Mouse (Mus musculus): ENCODE measurements around the gene Idnk. TPM values are rescaled to one million over a fixed set of nuclear protein-coding genes. Genes with fewer than 3 reads are reported as not detected.

The Idnk gene
- total and polyA plus RNA-seq, 3 experiments: 14.8 to 63.2 (median 46.7) TPM

DNA sequence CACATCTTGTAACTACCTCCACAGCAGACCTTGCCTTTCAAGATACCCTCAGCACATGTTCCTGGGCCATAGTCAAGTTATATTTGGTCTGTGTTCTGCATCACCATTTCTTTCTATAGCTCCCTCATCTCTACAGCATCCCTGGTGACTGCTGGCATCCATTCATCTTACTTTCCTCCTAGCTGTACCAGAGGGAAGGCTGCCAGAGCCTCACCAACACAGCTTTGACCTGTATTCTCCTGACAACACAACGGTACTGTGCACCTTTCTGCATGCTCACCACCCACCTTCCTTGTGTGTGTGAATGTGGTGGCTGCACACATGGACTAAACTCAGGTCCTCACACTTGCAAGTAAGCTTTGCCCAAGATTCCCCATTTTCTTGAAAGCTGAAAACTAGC is 45.5 kb downstream of the Idnk start:
- DNase-seq (ENCODE audit: low spot score): no peak
- peaks cover 42% of the 10 kb centered on the region for H3K36me3 ChIP-seq (replicated peaks)
- TF ChIP-seq CTCF (IDR thresholded peaks at IDR 0.05; ENCODE audit: low read depth, low read length): no peak
- no peak for TF ChIP-seq POLR2AphosphoS5 (IDR thresholded peaks at IDR 0.05; ENCODE audit: insufficient replicate concordance, low read depth, low read length)
- TF ChIP-seq TAL1 (conservative IDR thresholded peaks at IDR 0.05; ENCODE audit: low read depth, low read length): no peak
- TF ChIP-seq GATA2 (IDR thresholded peaks at IDR 0.05; ENCODE audit: borderline replicate concordance, low read depth, low read length): no peak
- TF ChIP-seq GATA1 (IDR thresholded peaks at IDR 0.05; ENCODE audit: borderline replicate concordance, low read length): no peak
- no peak for ATAC-seq (ENCODE audit: extremely low read depth, insufficient number of reproducible peaks, low FRiP score, poor library complexity, severe bottlenecking)
- no peak overlapping the region for H3K4me3 ChIP-seq (ENCODE audit: low read depth, low read length)
- peaks cover 27% of the 10 kb centered on the region for H3K4me1 ChIP-seq (ENCODE audit: insufficient read depth, low read depth, low read length)
- no peaks in the 10 kb centered on the region for H3K9me3 ChIP-seq (replicated peaks)
- no peaks in the 10 kb centered on the region for H3K27me3 ChIP-seq (ENCODE audit: insufficient read depth, low read length)

DNA sequence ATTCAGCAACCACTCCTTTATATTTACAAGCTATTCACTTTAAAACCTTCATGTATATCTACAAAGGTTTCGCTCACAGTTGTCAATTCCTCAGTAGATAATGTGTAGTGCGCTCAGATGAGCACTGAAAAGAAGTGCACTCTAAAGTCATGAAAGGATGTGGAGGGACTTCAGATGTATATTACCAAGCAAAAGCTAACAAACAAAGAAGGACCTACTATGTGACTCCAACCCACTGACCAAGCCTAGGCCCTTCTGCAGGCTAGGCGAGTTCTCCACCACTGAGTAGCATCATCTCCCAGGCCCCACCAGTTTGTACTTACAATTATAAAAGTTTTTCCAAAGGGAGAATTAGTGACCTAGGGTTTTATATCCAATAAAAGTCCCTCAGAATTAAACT is 46.8 kb downstream of the Idnk start:
- ATAC-seq (ENCODE audit: extremely low read depth, insufficient number of reproducible peaks, low FRiP score, poor library complexity, severe bottlenecking): no peak
- DNase-seq (ENCODE audit: low spot score): no peak
- Histone ChIP-seq H3K36me3 (replicated peaks) (peaks cover 42% of the 10 kb centered on the region), H3K9me3 (replicated peaks) (no peaks in the 10 kb centered on the region), H3K4me1 (ENCODE audit: insufficient read depth, low read depth, low read length) (peaks cover 32% of the 10 kb centered on the region), H3K27me3 (ENCODE audit: insufficient read depth, low read length) (no peaks in the 10 kb centered on the region), H3K4me3 (ENCODE audit: low read depth, low read length) (no peak overlapping the region)
- TF ChIP-seq CTCF (IDR thresholded peaks at IDR 0.05; ENCODE audit: low read depth, low read length): no peak
- no peak for TF ChIP-seq GATA2 (IDR thresholded peaks at IDR 0.05; ENCODE audit: borderline replicate concordance, low read depth, low read length)
- no peak for TF ChIP-seq GATA1 (IDR thresholded peaks at IDR 0.05; ENCODE audit: borderline replicate concordance, low read length)
- no peak for TF ChIP-seq TAL1 (conservative IDR thresholded peaks at IDR 0.05; ENCODE audit: low read depth, low read length)
- no peak for TF ChIP-seq POLR2AphosphoS5 (IDR thresholded peaks at IDR 0.05; ENCODE audit: insufficient replicate concordance, low read depth, low read length)

GRCm38 (mm10) chr13:58204986-58205385 is 47.5 kb downstream of the Idnk start:
- Histone ChIP-seq H3K9me3 (replicated peaks) (no peaks in the 10 kb centered on the region), H3K4me3 (ENCODE audit: low read depth, low read length) (no peak overlapping the region), H3K36me3 (replicated peaks) (peaks cover 41% of the 10 kb centered on the region), H3K27me3 (ENCODE audit: insufficient read depth, low read length) (no peaks in the 10 kb centered on the region), H3K4me1 (ENCODE audit: insufficient read depth, low read depth, low read length) (peaks cover 34% of the 10 kb centered on the region)
- ATAC-seq (ENCODE audit: extremely low read depth, insufficient number of reproducible peaks, low FRiP score, poor library complexity, severe bottlenecking): no peak; the same call in 1 of the 2 replicates
- no peak for DNase-seq (ENCODE audit: low spot score)
- TF ChIP-seq GATA2 (IDR thresholded peaks at IDR 0.05; ENCODE audit: borderline replicate concordance, low read depth, low read length): no peak
- TF ChIP-seq TAL1 (conservative IDR thresholded peaks at IDR 0.05; ENCODE audit: low read depth, low read length): no peak
- no peak for TF ChIP-seq GATA1 (IDR thresholded peaks at IDR 0.05; ENCODE audit: borderline replicate concordance, low read length)
- TF ChIP-seq CTCF (IDR thresholded peaks at IDR 0.05; ENCODE audit: low read depth, low read length): no peak
- no peak for TF ChIP-seq POLR2AphosphoS5 (IDR thresholded peaks at IDR 0.05; ENCODE audit: insufficient replicate concordance, low read depth, low read length)

GRCm38 (mm10) chr13:58206084-58206483 is 48.6 kb downstream of the Idnk start:
- no peaks in the 10 kb centered on the region for H3K27me3 ChIP-seq (ENCODE audit: insufficient read depth, low read length)
- 0 out of 2 replicates have a peak, but pooled peaks have one; percentile 21 for TF ChIP-seq TAL1 (conservative IDR thresholded peaks at IDR 0.05; ENCODE audit: low read depth, low read length)
- no peak for TF ChIP-seq GATA1 (IDR thresholded peaks at IDR 0.05; ENCODE audit: borderline replicate concordance, low read length)
- TF ChIP-seq GATA2 (IDR thresholded peaks at IDR 0.05; ENCODE audit: borderline replicate concordance, low read depth, low read length): no peak
- peaks cover 47% of the 10 kb centered on the region for H3K36me3 ChIP-seq (replicated peaks)
- peaks cover 43% of the 10 kb centered on the region for H3K4me1 ChIP-seq (ENCODE audit: insufficient read depth, low read depth, low read length)
- ATAC-seq (ENCODE audit: extremely low read depth, insufficient number of reproducible peaks, low FRiP score, poor library complexity, severe bottlenecking): no peak
- H3K4me3 ChIP-seq (ENCODE audit: low read depth, low read length): no peak overlapping the region
- no peak for DNase-seq (ENCODE audit: low spot score)
- H3K9me3 ChIP-seq (replicated peaks): no peaks in the 10 kb centered on the region

DNA sequence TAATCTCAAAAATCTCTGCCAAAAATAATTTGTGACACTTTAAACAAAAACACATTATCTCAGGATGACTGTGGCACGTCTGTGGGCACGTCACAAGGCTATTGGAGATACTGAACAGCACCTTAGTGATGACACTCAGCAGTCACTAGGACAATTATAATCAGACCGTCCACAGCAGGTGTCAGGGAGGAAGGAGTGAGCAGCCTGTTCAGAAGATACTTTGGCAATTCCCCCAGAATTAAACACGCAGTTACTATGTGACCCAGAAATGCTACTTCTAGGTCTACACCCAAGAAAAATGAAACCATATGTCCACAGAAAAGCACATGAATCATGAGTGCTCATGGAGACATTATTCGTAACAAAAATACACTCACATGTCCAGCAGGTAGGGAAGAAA is 53.0 kb downstream of the Idnk start:
- Histone ChIP-seq H3K9me3 (replicated peaks) (no peaks in the 10 kb centered on the region), H3K27me3 (ENCODE audit: insufficient read depth, low read length) (no peaks in the 10 kb centered on the region), H3K4me3 (ENCODE audit: low read depth, low read length) (no peak overlapping the region), H3K4me1 (ENCODE audit: insufficient read depth, low read depth, low read length) (peaks cover 43% of the 10 kb centered on the region), H3K36me3 (replicated peaks) (peaks cover 49% of the 10 kb centered on the region)
- TF ChIP-seq GATA1 (IDR thresholded peaks at IDR 0.05; ENCODE audit: borderline replicate concordance, low read length) (no peak), TAL1 (conservative IDR thresholded peaks at IDR 0.05; ENCODE audit: low read depth, low read length) (no peak), GATA2 (IDR thresholded peaks at IDR 0.05; ENCODE audit: borderline replicate concordance, low read depth, low read length) (no peak), POLR2AphosphoS5 (IDR thresholded peaks at IDR 0.05; ENCODE audit: insufficient replicate concordance, low read depth, low read length) (no peak), CTCF (IDR thresholded peaks at IDR 0.05; ENCODE audit: low read depth, low read length) (no peak)
- DNase-seq (ENCODE audit: low spot score): no peak
- ATAC-seq (ENCODE audit: extremely low read depth, insufficient number of reproducible peaks, low FRiP score, poor library complexity, severe bottlenecking): no peak

GRCm38 (mm10) chr13:58212530-58212929 is 55.1 kb downstream of the Idnk start:
- Histone ChIP-seq H3K4me1 (ENCODE audit: insufficient read depth, low read depth, low read length) (peaks cover 48% of the 10 kb centered on the region), H3K36me3 (replicated peaks) (peaks cover 35% of the 10 kb centered on the region), H3K9me3 (replicated peaks) (no peaks in the 10 kb centered on the region), H3K27me3 (ENCODE audit: insufficient read depth, low read length) (no peaks in the 10 kb centered on the region), H3K4me3 (ENCODE audit: low read depth, low read length) (no peak overlapping the region)
- DNase-seq (ENCODE audit: low spot score) (no peak), ATAC-seq (ENCODE audit: extremely low read depth, insufficient number of reproducible peaks, low FRiP score, poor library complexity, severe bottlenecking) (no peak)
- TF ChIP-seq POLR2AphosphoS5 (IDR thresholded peaks at IDR 0.05; ENCODE audit: insufficient replicate concordance, low read depth, low read length): no peak
- no peak for TF ChIP-seq GATA1 (IDR thresholded peaks at IDR 0.05; ENCODE audit: borderline replicate concordance, low read length)
- no peak for TF ChIP-seq CTCF (IDR thresholded peaks at IDR 0.05; ENCODE audit: low read depth, low read length)
- no peak for TF ChIP-seq GATA2 (IDR thresholded peaks at IDR 0.05; ENCODE audit: borderline replicate concordance, low read depth, low read length)
- no peak for TF ChIP-seq TAL1 (conservative IDR thresholded peaks at IDR 0.05; ENCODE audit: low read depth, low read length)

All from G1E (cell line).